Mouse (Mus musculus) layer of hippocampus, adult 9-10 months (tissue): Measurements from ENCODE around the gene Pask.

Source experiments
- DNase-seq: peaks from one replicate; pipeline ENCODE4 v3.0.0; 2022; ENCODE audit warnings: low spot score

Gene Pask

DNA sequence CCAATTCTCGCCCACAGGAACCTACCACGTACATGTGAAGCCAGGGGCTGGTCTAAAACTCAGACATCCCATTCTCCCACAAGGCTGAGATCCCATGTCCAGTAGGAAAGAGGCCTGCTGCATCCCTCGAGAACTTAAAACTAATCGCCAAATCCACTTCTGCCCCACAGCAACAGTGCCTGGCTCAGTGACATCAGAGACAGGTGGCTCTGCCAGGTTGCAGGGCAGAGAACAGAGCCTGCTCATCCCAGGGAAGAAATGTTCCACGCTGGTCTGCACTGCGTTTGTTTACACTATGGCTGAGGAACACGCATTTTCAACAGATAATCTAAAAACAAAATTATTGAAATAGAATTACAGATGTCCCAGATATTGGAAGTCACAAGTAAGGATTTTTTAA is 66.2 kb downstream of the Pask start:
- DNase-seq: no peak

DNA sequence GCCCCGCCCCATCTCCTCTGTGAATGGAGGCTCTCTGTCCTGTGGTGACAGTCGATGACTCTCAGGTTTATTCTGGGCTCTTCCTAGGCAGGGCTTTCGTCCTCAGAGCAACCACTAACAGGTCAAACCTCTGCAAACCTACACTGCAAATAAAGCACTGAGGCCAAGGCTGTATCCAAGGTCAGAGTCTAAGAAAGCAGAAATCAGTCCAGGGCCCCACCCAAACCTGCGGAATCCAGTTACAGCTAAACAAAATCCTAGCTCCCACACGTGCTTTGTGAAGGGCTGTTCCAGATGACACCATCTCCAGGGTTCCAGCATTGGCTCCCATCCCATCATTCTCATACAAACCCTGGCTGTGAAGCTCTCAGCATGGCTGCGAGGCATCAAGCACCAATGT is 67.7 kb downstream of the Pask start:
- no peak for DNase-seq

DNA sequence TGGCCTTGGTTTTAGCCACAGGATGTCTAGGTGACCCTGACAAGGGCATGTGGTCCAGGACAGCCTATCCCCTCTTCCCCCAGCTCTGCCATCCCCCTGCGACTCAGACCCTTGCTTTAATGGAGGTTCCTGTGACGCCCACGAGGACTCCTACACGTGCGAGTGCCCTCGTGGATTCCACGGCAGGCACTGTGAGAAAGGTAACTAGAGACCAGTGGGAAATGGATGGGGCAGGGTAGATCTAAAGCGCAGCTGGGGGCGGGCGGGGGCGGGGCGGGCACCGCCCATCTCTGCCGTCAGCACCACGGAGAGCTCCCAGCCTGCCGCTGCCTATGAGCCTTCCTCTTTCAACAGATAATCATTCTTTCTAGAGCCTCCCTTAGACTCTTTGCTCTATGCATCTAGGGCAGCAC is 70.9 kb downstream of the Pask start:
- no peak for DNase-seq

DNA sequence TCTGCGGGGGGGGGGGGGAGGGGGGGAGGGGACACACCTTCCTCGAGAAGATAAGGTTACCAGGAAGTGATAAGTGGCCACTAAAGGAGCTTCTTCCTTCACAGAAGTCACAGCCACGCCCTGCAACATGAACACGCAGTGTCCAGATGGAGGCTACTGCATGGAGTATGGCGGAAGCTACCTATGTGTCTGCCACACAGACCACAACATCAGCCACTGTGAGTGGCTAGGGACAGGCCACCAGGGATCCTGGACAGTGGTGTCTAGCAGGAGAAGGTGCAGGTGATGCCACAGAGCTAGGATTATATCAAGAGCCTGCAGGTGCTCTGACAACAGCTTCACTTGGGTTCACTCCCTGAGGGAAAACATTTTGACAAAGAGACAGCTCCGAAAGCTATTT is 71.5 kb downstream of the Pask start:
- no peak for DNase-seq

DNA sequence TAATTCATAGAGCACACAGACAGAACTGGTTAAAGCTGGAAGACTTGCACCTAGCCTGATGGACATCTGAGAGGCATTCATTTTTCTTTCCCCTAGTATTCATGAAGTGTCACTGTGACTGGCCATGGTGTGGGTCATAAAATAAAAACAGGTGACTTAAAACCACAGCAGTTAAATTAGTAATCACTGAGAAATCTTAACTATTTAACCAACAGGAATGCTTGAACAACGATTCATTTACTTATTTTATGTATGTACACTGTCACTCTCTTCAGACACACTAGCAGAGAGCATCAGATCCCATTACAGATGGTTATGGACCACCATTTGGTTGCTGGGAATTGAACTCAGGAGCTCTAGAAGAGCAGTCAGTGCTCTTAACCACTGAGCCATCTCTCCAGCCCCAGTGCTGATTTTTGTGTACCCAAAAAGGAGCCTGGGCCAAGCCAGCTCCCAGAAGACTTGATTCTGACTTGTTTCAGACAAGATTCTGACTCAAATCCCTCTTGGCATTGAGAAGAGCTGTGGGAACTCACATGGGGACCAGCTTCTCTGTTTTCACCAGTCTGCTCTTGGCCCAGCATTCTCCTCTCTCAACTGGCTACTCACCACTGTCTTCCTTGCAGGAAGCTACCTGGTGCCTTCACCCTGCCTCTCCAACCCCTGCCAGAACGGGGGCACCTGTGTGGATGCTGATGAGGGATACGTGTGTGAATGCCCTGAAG is 72.6 kb downstream of the Pask start:
- DNase-seq: no peak

DNA sequence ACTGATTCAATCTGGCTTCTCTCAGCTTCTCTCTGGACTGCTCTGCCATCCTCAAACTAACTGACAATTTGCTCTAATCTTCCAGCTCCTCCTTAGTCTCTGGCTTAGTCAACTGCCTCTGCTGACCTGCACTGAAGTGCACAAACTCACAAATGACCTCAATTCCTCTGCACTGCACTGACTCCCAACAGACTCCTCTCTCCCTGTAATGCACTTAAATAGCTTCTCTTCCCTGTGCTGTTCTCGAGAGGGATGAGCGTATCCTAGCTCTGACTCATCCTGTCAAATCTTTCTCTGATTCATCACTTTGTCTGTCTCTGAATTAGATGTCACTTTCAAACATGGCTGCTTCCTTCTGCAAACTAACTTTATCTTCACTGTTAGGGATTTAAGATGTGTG is 75.0 kb downstream of the Pask start:
- DNase-seq: no peak

DNA sequence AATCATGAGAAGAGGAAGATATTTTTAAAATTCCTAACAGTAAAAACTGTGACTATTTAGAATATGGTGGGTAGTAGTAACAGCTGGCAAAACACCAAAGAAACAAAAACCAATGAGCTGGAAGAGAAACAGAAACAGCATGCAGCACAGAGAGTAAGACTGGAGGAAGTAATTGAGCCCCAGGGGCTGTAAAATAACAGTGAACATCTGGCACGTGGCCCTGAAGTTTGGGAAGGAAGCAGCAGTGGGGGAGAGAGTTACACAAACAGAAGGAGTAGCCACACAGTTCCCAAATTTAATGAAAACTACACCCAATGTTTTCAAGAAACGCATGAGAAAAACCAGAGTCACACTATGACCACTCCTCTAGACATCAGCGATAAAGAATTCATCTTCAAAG is 76.1 kb downstream of the Pask start:
- no peak for DNase-seq
